Mouse (Mus musculus) embryonic fibroblast, embryonic 13.5 days (primary cell): Measurements from ENCODE around the gene Mael. TPM values are rescaled to one million over a fixed set of nuclear protein-coding genes. Genes with fewer than 3 reads are reported as not detected.

Experiments used
- H3K27ac ChIP-seq: 2 replicates; pipeline ENCODE4 v1.5.1; 2012; ENCODE audit warnings: low read length, control low read depth, inconsistent platforms; ENCODE audit not compliant: insufficient read depth
- H3K4me1 ChIP-seq: 2 replicates; pipeline ENCODE4 v1.6.1; 2011; ENCODE audit warnings: low read length; ENCODE audit not compliant: control insufficient read depth, insufficient read depth
- H3K4me3 ChIP-seq: 2 replicates; pipeline ENCODE4 v1.5.1; 2011; ENCODE audit warnings: mild to moderate bottlenecking, control low read depth, low read length; ENCODE audit not compliant: insufficient read depth
- CTCF ChIP-seq: IDR thresholded peaks from 2 replicates; pipeline ENCODE4 v1.5.1; 2011; ENCODE audit warnings: mild to moderate bottlenecking, control low read depth, low read length, moderate library complexity, borderline replicate concordance; ENCODE audit not compliant: insufficient read depth
- POLR2A ChIP-seq: IDR thresholded peaks from 2 replicates; pipeline ENCODE4 v1.6.1; 2011; ENCODE audit warnings: low read depth, mild to moderate bottlenecking, control low read depth, low read length, moderate library complexity
- polyA plus RNA-seq: library from polyadenylated mRNA; stranded (reverse); fragments of >200 nt; gene quantifications from 2 replicates; pipeline ENCODE4 v1.2.4, GENCODE M21; 2011; ENCODE audit warnings: low read depth; ENCODE audit not compliant: missing spikeins, insufficient read length

Mael gene
- polyA plus RNA-seq = not detected in 2 replicates

- TF ChIP-seq CTCF (no peak), POLR2A (no peak)
- no peaks in the 10 kb centered on the region for H3K4me1 ChIP-seq
- no peak within 1 kb of the TSS for H3K27ac ChIP-seq
- no peak within 1 kb of the TSS for H3K4me3 ChIP-seq
These were observed at the start of gene Mael for GRCm38 (mm10) chr1:166238315-166238969. Gene Mael, minus strand, starts transcription at chr1:166238747.

- H3K4me1 ChIP-seq = 0 out of 2 replicates have a peak, but pooled peaks cover 3% of the 10 kb centered on the region
- no peak overlapping the region for H3K4me3 ChIP-seq
- no peak for TF ChIP-seq POLR2A
- TF ChIP-seq CTCF = no peak
- H3K27ac ChIP-seq = no peak overlapping the region
These were observed 47.7 kb upstream of the Mael start for GRCm38 (mm10) chr1:166286231-166286630.

- no peak for TF ChIP-seq CTCF
- no peak for TF ChIP-seq POLR2A
- no peak overlapping the region for H3K4me3 ChIP-seq
- H3K27ac ChIP-seq = no peak overlapping the region
- peaks cover 9% of the 10 kb centered on the region; the same call in 1 of the 2 replicates for H3K4me1 ChIP-seq
These were observed 45.8 kb upstream of the Mael start for GRCm38 (mm10) chr1:166284390-166284789.

- Histone ChIP-seq H3K4me3 (no peak overlapping the region), H3K27ac (no peak overlapping the region), H3K4me1 (peaks cover 9% of the 10 kb centered on the region; the same call in 1 of the 2 replicates)
- no peak for TF ChIP-seq CTCF
- TF ChIP-seq POLR2A = no peak
These were observed 44.9 kb upstream of the Mael start for GRCm38 (mm10) chr1:166283451-166283850.

- Histone ChIP-seq H3K4me3 (no peak overlapping the region), H3K4me1 (peaks cover 9% of the 10 kb centered on the region; the same call in 1 of the 2 replicates), H3K27ac (no peak overlapping the region)
- TF ChIP-seq POLR2A = no peak
- TF ChIP-seq CTCF = no peak
These were observed 44.2 kb upstream of the Mael start for GRCm38 (mm10) chr1:166282597-166283210.

- Histone ChIP-seq H3K4me1 (peaks cover 9% of the 10 kb centered on the region; the same call in 1 of the 2 replicates), H3K4me3 (no peak overlapping the region), H3K27ac (no peak overlapping the region)
- TF ChIP-seq CTCF (no peak), POLR2A (no peak)
These were observed 43.3 kb upstream of the Mael start for GRCm38 (mm10) chr1:166281836-166282235.

- no peak overlapping the region for H3K27ac ChIP-seq
- no peak overlapping the region for H3K4me3 ChIP-seq
- TF ChIP-seq CTCF = no peak
- TF ChIP-seq POLR2A = no peak
- H3K4me1 ChIP-seq = peaks cover 9% of the 10 kb centered on the region; the same call in 1 of the 2 replicates
These were observed 42.7 kb upstream of the Mael start for GRCm38 (mm10) chr1:166281287-166281686.

- no peak overlapping the region for H3K27ac ChIP-seq
- TF ChIP-seq POLR2A (no peak), CTCF (no peak)
- peaks cover 9% of the 10 kb centered on the region; the same call in 1 of the 2 replicates for H3K4me1 ChIP-seq
- H3K4me3 ChIP-seq = no peak overlapping the region
These were observed 42.0 kb upstream of the Mael start for GRCm38 (mm10) chr1:166280566-166280965.

GRCm38 (mm10) chr1:166279580-166280206, 41.1 kb upstream of the Mael start:
- Histone ChIP-seq H3K4me1 (peaks cover 9% of the 10 kb centered on the region; the same call in 1 of the 2 replicates), H3K27ac (no peak overlapping the region), H3K4me3 (no peak overlapping the region)
- no peak for TF ChIP-seq CTCF
- no peak for TF ChIP-seq POLR2A

- H3K27ac ChIP-seq = no peak overlapping the region
- no peak overlapping the region for H3K4me3 ChIP-seq
- H3K4me1 ChIP-seq = peaks cover 9% of the 10 kb centered on the region; the same call in 1 of the 2 replicates
- TF ChIP-seq CTCF (no peak), POLR2A (no peak)
These were observed 40.2 kb upstream of the Mael start for GRCm38 (mm10) chr1:166278786-166279185.
